Mouse (Mus musculus): Measurements from ENCODE around the gene Egfem1.

GRCm38 (mm10) chr3:29432109-29433091, 350.6 kb downstream of the Egfem1 start:
- TF ChIP-seq POLR2A (IDR thresholded peaks at IDR 0.05; ENCODE audit: borderline replicate concordance, extremely low read depth, low read depth, low read length), result no peak
- no peak for TF ChIP-seq CTCF (IDR thresholded peaks at IDR 0.05; ENCODE audit: insufficient read depth, low read length)

Data from lung, adult 2 months (tissue).